Mouse (Mus musculus): ENCODE results near the gene Eda. TPM values are rescaled to one million over a fixed set of nuclear protein-coding genes. Genes with fewer than 3 reads are reported as not detected.

Gene Eda
- 1 to 10 TPM; 4.4 to 7.0 TPM for total RNA-seq (2021)
- long read RNA-seq, partial matches to known transcripts: 0 of 1 reads
- long read RNA-seq, other reads (novel, unspliced or antisense): 1 of 1 reads

DNA sequence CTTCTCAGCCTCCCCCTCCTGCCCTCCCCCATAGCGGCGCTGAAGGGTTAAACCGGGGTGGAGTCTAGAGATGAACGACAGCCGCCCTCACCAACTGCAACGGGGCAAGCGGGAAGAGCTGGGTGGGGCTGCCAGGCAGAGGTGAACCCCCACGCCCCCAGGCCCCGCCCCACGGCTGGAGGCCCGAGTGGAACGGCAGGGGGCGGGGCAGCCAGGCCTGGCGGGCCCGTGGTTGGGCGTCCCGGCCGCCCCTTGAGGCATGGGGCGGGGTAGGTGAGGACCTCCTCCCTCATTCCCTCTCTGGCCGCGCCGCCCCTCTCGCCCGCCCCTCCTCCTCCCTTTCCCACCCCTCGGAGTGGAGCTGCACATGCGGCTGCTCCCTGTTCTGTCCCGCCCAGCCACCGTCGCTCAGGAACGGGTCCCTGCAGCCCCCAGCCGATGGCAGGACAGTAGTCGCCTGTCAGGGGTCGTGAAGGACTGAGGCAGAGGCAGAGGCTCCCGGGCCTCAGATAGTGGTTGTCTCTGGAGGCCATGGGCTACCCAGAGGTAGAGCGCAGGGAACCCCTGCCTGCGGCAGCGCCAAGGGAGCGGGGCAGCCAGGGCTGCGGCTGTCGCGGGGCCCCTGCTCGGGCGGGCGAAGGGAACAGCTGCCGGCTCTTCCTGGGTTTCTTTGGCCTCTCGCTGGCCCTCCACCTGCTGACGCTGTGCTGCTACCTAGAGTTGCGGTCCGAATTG is at the start of gene Eda:
Gene Eda (plus strand): TSS at position 357 of the 735 bp plus-strand sequence.
- DNase-seq (ENCODE audit: low spot score in 2 of 2): peak; percentile 71 to 79

DNA sequence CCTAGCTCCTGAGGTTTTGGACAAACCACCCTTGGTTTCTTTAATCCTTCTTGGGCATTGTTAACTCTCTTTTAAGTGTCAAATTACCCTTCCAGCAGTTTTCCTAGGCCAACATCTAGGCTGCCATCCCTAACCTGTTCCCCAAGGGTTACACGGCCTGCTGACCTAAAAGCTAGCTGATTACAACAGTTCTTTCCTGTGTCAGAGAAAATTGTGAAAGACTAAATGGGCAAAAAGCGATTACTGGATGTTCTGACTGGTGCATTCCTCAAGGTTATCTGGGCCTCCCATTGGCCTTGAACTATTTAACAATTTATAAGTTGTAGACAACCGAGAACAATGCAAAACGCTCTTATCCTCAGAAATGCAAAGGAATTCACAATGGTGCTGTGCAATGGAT is 14.4 kb upstream of the Eda start:
- no peak for DNase-seq (ENCODE audit: low spot score in 2 of 2)

DNA sequence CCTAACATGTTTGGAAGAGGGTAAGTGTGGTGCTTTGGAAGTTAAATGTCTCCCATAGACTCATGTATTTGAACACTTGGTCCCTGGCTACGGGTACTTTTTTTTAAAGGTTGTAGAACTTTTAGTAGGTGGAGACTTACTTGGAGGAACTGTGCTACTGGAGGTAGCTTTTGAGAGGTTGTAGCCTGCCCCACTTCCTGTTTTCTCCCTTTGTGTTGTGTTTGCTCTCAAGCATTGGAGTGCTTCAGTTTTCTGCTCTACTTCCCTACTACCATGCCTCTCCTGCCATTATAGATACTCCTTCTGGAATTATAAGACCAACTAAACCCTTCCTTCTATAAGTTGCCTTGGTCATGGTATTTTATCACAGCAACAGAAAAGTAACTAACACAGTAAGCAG is 5.3 kb upstream of the Eda start:
- no peak for DNase-seq (ENCODE audit: low spot score in 2 of 2)

DNA sequence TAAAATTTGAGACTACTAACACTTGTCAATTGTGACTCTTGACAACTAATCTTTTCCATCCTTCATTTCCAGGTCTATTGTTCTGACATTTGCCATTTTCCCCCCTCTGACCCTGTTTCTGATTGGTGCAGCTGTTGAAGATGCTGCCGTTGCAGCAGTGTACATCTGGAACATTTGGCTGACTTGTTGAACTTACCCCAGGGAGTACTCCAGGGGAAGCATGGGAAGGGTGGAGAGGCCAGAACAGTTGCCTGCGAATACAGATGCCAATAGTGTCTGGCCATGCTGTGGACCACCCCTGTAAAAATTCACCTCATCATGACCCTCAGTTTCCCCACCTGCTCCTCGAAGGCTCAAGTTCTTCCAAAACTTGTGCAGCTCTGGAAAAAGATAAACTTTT is 1.0 kb upstream of the Eda start:
- DNase-seq (ENCODE audit: low spot score in 2 of 2): no peak

DNA sequence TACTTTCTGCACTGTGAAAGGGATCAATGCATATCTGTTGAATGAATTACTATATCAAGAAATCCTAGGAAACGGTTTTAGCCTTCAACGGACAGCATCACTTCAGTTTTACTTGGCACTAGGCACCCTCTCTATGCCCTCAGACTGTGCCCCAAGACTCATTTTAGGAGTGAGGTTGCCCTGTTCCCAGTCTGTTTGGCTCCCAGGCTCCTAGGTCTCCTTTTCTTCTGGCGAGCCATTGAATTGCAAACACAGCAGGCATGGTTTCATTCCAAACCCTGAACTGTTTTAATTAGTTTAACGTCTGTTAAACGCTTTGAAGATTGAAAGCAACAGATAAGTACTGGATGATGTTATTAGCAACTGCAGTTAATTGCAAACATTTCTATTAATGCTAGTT is 603 bp upstream of the Eda start:
- no peak for DNase-seq (ENCODE audit: low spot score in 2 of 2)

DNA sequence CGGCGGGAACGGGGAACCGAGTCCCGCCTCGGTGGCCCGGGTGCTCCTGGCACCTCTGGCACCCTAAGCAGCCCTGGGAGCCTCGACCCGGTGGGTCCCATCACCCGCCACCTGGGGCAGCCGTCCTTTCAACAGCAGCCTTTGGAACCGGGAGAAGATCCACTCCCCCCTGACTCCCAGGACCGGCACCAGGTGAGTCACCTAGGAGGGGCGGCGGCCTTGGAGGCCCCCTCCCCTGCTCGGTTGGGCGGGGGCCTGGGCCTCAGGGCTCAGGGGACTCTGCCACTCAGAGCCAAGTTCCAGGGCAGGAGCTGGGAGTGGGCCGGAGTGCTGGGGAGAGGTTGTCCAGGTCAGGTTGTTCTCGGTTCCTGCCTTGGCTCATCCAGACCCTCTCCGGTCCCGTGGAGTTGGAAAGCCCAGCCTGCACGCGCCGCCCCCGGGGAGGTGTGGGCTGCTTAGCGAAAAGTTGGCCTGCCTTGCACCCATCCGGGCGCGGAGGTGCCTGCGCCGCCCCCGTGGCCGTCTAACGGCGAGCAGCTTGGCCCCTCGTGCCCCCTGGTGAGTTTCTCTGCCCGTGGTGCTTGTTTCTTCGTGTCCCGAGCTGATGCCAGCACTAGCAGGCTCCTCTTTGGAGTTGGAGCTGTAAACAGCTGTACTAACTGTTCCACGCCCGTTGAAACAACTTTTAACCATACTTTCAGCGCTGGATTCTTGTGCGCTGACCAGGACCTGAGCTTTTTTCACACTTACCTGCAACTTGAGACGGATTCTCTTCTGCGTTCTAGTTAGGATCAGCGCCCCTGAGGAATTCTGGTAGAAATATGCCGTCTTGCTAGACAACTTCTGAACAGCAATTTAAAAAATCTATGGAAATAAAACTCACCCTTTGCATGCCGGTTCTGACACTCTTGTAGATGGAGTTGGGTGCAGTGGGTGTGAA is 849 bp downstream of the Eda start:
- peak in 1 of 2 experiments; percentile 4 for DNase-seq (ENCODE audit: low spot score in 2 of 2)

DNA sequence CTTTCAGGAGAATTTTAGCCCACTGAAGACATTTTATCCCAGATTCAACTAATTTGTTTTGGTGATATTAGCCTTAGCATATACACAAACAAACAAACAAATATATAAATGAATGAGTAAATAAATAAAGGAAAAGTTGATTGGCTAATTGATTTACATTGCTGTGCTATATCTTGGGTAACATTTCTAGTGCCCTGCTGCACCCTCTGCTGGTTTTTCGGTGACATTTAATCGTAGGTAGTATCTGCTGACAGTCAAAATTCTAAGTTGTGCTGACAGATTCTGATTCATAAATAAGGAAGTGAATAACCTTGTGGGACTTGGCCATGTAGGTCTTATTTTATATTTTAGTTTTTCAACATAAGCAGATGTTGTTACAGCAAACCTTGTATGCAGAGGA is 2.9 kb downstream of the Eda start:
- peak in 1 of 2 experiments; percentile 5 for DNase-seq (ENCODE audit: low spot score in 2 of 2)

DNA sequence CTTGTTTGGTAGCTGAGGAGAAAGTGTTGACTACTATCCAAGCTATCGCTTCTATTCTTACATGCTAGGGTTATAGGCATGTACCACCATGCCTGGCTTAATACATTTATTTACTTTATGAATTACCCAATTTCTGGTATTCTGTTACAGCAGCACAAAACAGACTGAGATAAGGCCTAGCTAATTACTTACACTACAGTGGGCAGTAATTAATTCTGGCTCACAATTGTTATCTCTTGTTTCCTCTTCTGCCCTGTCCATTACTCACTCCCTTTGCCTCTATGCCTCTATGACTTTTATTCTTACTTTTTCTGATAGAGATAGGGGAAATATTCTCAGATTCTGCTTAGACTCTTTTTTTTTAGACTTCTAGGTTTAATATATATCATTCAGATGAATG is 18.0 kb downstream of the Eda start:
- no peak for DNase-seq (ENCODE audit: low spot score in 2 of 2)

DNA sequence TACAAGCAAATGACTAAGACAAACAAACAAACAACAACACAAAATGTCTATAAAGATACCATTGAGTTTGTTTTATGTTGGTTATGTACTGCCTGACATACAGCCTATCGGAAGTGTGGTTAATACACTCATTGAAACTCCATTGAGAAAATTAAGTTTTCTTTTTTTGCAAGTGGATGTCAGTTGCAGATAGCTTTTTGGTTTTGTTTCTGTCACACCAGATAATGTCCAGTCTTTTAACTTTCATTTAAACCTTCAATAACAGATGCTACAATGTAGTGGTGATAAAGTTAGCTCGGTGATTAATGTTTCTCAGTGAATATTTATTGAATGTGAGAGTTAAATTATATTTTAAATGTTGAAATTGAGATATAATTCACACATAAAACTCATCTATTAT is 23.9 kb downstream of the Eda start:
- DNase-seq (ENCODE audit: low spot score in 2 of 2): no peak

DNA sequence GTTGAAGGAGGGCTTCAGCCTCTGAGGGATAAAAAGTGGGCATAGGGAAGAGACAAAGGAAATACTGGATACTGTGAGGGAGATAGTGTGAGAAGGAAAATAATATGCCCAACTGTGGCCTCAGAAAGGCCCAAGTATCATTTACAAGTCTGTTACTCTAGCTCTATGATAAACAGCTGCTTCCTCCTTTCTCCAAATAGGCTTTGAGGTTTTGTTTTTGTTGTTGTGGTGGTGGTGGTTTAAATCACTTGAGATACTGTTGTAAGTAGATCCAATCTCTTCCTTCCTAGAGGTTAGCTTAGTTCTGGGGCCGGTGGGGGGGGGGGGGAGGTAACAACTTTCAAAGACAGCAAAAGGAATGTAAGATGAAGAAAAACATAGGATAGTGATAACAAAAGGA is 143.0 kb downstream of the Eda start:
- DNase-seq (ENCODE audit: low spot score in 2 of 2): no peak

DNA sequence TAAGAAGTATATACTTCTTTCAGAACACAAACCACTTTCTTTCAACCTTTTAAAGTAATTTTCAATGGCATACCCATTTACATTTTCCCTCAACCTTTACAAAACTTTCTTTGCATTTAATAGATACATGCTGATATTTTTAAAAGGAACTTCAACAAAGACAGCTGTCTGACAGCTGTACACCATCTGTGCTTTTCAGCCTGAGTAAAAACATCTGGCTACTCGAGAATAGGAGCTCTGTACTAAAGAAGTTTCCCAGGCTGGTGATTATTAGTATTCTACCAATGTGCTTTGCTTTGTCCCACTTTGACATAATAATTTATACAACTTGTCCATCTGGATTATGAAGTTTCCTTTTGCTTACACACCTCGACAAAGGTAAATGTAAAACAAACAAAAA is 219.9 kb downstream of the Eda start:
- no peak for DNase-seq (ENCODE audit: low spot score in 2 of 2)

DNA sequence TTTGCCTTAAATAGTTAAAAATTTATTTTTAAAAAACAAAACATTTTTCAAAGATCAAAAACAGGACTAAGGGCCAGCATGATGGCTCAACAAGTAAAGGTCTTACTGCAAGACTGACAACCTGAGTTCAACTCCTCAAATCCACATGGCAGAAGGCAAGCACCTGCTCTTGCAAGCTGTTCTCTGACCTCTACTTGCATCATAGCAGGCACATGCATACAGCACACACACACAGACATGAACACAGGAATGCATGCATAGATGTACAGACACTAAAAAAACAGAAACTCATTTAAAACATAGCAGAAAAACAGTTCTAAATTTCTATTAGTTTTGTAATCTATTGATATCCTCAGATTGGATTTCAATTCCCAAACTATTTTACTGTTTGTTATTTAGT is 338.2 kb downstream of the Eda start:
- no peak for DNase-seq (ENCODE audit: low spot score in 2 of 2)

DNA sequence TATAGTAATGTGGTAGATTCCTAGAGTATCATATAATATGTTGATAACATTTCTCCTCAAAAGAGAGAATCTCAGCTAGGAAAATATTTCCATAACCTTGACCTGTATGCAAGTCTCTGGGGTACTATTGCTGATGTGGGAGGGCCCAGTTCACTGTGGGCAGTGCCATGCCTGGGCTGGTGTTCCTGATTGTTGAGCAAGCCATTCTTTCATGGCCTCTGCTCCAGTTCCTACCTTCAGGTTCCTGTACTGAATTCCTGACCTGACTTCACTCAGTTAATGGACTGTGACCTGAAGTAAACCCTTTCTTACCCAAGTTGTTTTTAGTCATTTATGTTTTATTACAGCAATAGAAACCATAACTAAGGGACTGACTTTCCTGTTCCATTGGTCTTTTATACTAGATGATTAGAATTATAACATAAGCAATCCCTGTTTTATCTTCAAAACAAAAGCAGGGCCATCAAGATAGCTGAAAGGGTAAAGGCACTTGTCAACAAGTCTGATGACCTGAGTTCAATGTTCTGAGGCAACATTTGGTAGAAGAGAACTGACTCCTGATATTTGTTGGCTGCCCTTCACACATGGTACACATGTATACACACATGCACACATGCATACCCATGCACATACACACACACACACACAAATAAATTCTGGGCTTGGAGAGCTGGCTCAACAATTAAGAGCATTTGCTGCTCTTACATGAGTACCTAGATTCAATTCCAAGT is 338.9 kb downstream of the Eda start:
- DNase-seq (ENCODE audit: low spot score in 2 of 2): no peak

DNA sequence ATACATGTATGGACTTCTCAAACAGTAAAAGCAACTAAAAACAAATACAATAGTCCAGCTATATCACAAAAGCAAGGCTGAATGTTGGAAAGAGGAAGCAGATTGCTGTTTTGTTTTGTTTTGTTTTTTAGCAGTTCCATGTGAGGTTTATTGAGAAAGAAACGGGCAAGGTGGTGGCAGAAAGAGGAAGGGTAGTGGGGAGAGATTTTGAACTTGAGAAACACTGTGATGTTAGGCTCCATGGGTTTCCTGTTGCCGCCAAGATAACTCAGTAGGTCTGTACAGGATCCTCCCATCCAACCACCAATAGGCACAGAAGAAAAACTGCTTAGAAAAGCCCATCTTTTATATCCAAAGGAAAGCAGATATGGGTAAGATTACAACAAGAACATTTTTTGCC is 365.3 kb downstream of the Eda start:
- no peak for DNase-seq (ENCODE audit: low spot score in 2 of 2)

DNA sequence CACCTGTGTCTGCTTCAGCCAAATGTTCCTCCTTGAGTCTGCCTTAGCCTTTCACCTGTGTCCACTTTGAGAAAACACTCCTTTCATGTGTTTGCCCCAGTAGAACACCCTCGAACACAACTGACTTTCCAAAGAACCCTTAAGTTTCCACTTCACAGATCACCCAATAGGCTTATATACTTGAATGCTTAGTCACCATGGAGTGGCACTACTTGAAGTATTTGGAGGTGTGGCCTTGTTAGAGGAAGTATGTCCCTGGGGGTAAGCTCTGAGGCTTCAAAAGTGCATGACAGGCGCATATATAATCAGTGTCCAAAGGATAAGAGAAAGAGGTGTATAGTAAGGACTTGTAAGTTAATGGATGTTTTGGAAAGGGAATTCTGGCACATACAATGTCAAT is 369.0 kb downstream of the Eda start:
- DNase-seq (ENCODE audit: low spot score in 2 of 2): no peak

DNA sequence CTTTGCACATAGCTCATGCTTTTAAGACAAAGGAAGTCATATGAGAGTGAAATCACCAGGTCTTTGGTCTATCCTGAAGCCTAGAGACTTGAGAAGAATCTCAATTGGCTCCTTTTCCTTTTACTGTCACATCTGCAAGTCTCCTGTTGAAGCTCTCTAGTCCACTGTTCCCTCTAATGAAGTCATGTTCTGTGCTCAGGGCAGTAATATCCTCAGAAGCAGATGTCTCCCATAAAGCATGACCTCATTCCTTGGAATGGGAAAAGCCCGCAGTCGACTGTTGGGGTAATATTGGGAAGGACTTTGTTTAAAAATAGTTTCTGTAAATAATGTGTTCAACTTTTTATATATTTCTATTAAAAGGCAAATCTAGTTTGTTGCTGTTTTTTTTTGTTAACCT is 381.6 kb downstream of the Eda start:
- DNase-seq (ENCODE audit: low spot score in 2 of 2): no peak

DNA sequence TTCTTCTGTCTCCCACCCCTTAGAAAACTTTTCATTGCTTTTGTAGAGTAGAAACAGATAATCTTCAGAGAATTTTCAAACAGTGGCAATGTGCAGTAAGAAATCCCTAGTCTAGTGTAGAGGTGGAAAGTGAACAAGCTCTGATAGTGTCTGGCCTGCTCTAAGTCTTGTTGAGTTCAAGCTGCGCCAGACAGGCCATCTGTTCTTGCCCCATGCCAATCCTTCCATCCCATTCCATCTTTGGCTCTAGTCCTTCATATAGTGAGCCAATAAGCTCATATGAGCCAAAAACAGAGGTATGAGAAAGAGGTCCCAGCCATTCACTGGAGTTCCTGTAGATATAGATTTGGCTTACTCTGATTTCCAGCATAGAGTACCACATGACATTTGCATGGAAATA is 414.5 kb downstream of the Eda start:
- no peak for DNase-seq (ENCODE audit: low spot score in 2 of 2)

DNA sequence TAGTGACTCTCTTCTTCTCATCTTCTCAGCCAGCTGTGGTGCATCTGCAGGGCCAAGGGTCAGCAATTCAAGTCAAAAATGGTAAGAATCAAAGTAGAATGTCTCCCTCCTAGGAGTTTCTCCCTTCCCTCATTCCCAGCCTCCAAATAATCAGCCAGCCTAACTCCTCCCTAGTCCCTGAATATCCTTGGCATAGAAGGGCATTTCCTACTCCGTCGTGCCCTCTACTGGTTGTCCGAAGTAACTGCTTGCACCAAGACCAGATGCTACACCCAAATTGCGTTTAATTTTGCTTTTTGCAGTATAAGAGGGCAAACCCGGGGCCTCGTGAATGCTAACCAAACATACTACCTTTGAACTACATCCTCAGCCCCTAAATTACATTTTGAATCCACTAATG is 416.9 kb downstream of the Eda start:
- peak; percentile 11 to 12 for DNase-seq (ENCODE audit: low spot score in 2 of 2)

DNA sequence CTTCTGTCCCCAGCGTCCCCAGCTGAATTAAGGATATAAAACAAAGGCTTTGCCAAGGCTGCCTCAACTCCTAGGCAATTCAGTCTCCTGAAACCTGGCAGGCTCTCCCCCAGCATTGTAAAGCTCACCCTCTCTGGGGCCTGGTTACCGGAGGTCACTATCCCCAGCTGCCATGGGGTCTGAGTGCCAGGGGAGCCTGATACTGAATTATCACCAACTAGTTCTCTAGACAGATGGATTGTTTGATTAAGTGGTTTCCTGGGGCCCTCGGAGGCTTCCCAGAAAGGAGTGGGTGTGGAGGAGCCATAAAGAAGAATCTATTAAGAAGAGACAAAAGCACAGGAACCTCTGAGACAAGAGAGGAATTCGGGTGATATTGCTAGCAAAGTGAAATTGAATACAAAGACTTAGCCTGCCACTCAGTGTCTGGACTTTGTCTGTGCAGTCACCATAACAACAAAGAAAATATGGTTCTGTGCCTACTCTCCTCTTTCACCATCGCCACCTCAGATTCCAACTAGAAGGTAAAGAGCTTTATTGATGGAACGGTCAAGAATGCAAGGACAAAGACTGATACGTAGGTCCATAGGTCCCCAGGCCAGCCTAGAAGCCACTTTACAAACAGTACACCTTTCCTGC is 418.9 kb downstream of the Eda start:
- peak in 1 of 2 experiments; percentile 5 for DNase-seq (ENCODE audit: low spot score in 2 of 2)

DNA sequence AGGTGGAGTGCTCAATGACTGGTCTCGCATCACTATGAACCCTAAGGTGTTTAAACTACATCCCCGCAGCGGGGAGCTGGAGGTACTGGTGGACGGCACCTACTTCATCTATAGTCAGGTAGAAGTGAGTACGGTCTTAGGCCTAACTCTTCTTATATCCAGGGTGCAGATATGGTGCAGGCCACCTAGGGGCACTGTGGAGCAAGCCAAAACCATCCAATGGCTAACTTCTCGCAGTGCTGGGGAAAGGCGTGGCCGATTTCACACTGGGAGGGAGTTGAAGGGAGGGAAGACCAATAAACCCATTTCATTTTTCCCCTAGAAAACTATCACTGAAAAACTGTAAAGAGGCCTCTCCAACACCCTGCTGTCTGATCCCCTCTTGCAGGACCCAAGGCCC is 419.6 kb downstream of the Eda start:
- peak in 1 of 2 experiments; percentile 2 for DNase-seq (ENCODE audit: low spot score in 2 of 2)

DNA sequence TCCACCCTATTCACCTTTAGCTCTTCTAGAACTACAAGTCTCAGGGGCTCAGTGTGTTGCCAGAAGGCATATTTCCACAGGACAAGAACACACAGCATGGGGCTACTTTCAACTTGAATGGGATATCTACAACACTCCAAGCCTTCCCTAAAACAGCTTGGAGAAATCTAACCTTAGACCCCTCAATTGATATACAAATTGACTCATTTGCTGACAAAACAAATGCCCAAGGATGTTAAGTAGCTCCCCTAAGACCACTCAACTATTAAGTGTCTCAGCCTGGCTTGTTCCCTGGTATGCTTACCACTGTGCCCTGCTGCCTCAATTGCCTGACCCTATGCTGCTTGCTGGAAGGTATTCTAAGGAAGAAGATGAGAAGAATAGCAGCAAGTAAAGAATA is 425.5 kb downstream of the Eda start:
- DNase-seq (ENCODE audit: low spot score in 2 of 2): no peak
